Mouse (Mus musculus): ENCODE data around the gene Ttll10. TPM values are rescaled to one million over a fixed set of nuclear protein-coding genes. Genes with fewer than 3 reads are reported as not detected.

The Ttll10 gene
- not detected in 2 replicates for polyA plus RNA-seq (2015; fragmentation: Nextera tagmentation; extraction: Ambion mirVana)

GRCm38 (mm10) chr4:156059261-156059660, at the start of gene Ttll10:
Gene Ttll10 (minus strand): TSS chr4:156059414.
- Histone ChIP-seq H3K27ac (replicated peaks) (no peak within 1 kb of the TSS), H3K9ac (replicated peaks) (no peak within 1 kb of the TSS), H3K4me1 (no peaks in the 10 kb centered on the region), H3K27me3 (no peaks in the 10 kb centered on the region), H3K36me3 (no peaks in the 10 kb centered on the region), H3K9me3 (no peaks in the 10 kb centered on the region), H3K4me3 (no peak within 1 kb of the TSS), H3K4me2 (replicated peaks) (no peak within 1 kb of the TSS)
- 57% methylated on average over 5 of the region's 5 CpGs for WGBS
- ATAC-seq (replicated peaks), result no peak

GRCm38 (mm10) chr4:156103342-156103741, 44.1 kb upstream of the Ttll10 start:
- Histone ChIP-seq H3K4me1 (no peaks in the 10 kb centered on the region), H3K4me2 (replicated peaks) (no peak overlapping the region), H3K36me3 (no peaks in the 10 kb centered on the region), H3K27me3 (no peaks in the 10 kb centered on the region), H3K9ac (replicated peaks) (no peak overlapping the region), H3K4me3 (no peak overlapping the region), H3K9me3 (no peaks in the 10 kb centered on the region), H3K27ac (replicated peaks) (no peak overlapping the region)
- WGBS, result 91% methylated on average over 4 of the region's 4 CpGs
- ATAC-seq (replicated peaks), result no peak

GRCm38 (mm10) chr4:156101481-156101903, 42.3 kb upstream of the Ttll10 start:
- Histone ChIP-seq H3K36me3 (no peaks in the 10 kb centered on the region), H3K27me3 (no peaks in the 10 kb centered on the region), H3K4me3 (no peak overlapping the region), H3K27ac (replicated peaks) (no peak overlapping the region), H3K9ac (replicated peaks) (no peak overlapping the region), H3K9me3 (no peaks in the 10 kb centered on the region), H3K4me1 (no peaks in the 10 kb centered on the region), H3K4me2 (replicated peaks) (no peak overlapping the region)
- 48% methylated on average over 3 of the region's 3 CpGs for WGBS
- ATAC-seq (replicated peaks), result no peak

- H3K4me1 ChIP-seq, result no peaks in the 10 kb centered on the region
- H3K9ac ChIP-seq (replicated peaks), result no peak overlapping the region
- no peak overlapping the region for H3K27ac ChIP-seq (replicated peaks)
- no peaks in the 10 kb centered on the region for H3K9me3 ChIP-seq
- H3K27me3 ChIP-seq, result no peaks in the 10 kb centered on the region
- no peak overlapping the region for H3K4me2 ChIP-seq (replicated peaks)
- no peak overlapping the region for H3K4me3 ChIP-seq
- ATAC-seq (replicated peaks), result no peak
- no peaks in the 10 kb centered on the region for H3K36me3 ChIP-seq
- 91% methylated on average over 5 of the region's 5 CpGs for WGBS
Measured at GRCm38 (mm10) chr4:156100501-156100900, 41.3 kb upstream of the Ttll10 start.

- H3K9ac ChIP-seq (replicated peaks), result no peak overlapping the region
- 71% methylated on average over 6 of the region's 6 CpGs for WGBS
- no peak for ATAC-seq (replicated peaks)
- H3K4me2 ChIP-seq (replicated peaks), result no peak overlapping the region
- H3K4me3 ChIP-seq, result no peak overlapping the region
- H3K4me1 ChIP-seq, result no peaks in the 10 kb centered on the region
- H3K36me3 ChIP-seq, result no peaks in the 10 kb centered on the region
- H3K27me3 ChIP-seq, result no peaks in the 10 kb centered on the region
- H3K27ac ChIP-seq (replicated peaks), result no peak overlapping the region
- no peaks in the 10 kb centered on the region for H3K9me3 ChIP-seq
Measured at GRCm38 (mm10) chr4:156099427-156099826, 40.2 kb upstream of the Ttll10 start.

GRCm38 (mm10) chr4:156097770-156098366, 38.7 kb upstream of the Ttll10 start:
- H3K4me3 ChIP-seq, result no peak overlapping the region
- H3K9ac ChIP-seq (replicated peaks), result no peak overlapping the region
- H3K9me3 ChIP-seq, result no peaks in the 10 kb centered on the region
- H3K27me3 ChIP-seq, result no peaks in the 10 kb centered on the region
- H3K27ac ChIP-seq (replicated peaks), result no peak overlapping the region
- no peaks in the 10 kb centered on the region for H3K4me1 ChIP-seq
- no peaks in the 10 kb centered on the region for H3K36me3 ChIP-seq
- H3K4me2 ChIP-seq (replicated peaks), result no peak overlapping the region
- no peak for ATAC-seq (replicated peaks)
- WGBS, result 44% methylated on average over 9 of the region's 9 CpGs

- Histone ChIP-seq H3K36me3 (no peaks in the 10 kb centered on the region), H3K4me1 (no peaks in the 10 kb centered on the region), H3K27me3 (no peaks in the 10 kb centered on the region), H3K9ac (replicated peaks) (no peak overlapping the region), H3K9me3 (no peaks in the 10 kb centered on the region), H3K4me3 (no peak overlapping the region), H3K27ac (replicated peaks) (no peak overlapping the region), H3K4me2 (replicated peaks) (no peak overlapping the region)
- 100% methylated on average over 1 of the region's 1 CpGs for WGBS
- ATAC-seq (replicated peaks), result no peak
Measured at GRCm38 (mm10) chr4:156096191-156096590, 37.0 kb upstream of the Ttll10 start.

- H3K4me2 ChIP-seq (replicated peaks), result no peak overlapping the region
- ATAC-seq (replicated peaks), result no peak
- 91% methylated on average over 5 of the region's 5 CpGs for WGBS
- no peaks in the 10 kb centered on the region for H3K36me3 ChIP-seq
- H3K9me3 ChIP-seq, result no peaks in the 10 kb centered on the region
- H3K4me1 ChIP-seq, result no peaks in the 10 kb centered on the region
- H3K4me3 ChIP-seq, result no peak overlapping the region
- no peak overlapping the region for H3K27ac ChIP-seq (replicated peaks)
- no peak overlapping the region for H3K9ac ChIP-seq (replicated peaks)
- no peaks in the 10 kb centered on the region for H3K27me3 ChIP-seq
Measured at GRCm38 (mm10) chr4:156093758-156094157, 34.5 kb upstream of the Ttll10 start.

GRCm38 (mm10) chr4:156092765-156093164, 33.6 kb upstream of the Ttll10 start:
- Histone ChIP-seq H3K4me3 (no peak overlapping the region), H3K4me1 (no peaks in the 10 kb centered on the region), H3K36me3 (no peaks in the 10 kb centered on the region), H3K27me3 (no peaks in the 10 kb centered on the region), H3K4me2 (replicated peaks) (no peak overlapping the region), H3K27ac (replicated peaks) (no peak overlapping the region), H3K9ac (replicated peaks) (no peak overlapping the region), H3K9me3 (no peaks in the 10 kb centered on the region)
- no peak for ATAC-seq (replicated peaks)
- 96% methylated on average over 1 of the region's 1 CpGs for WGBS

GRCm38 (mm10) chr4:156091236-156091635, 32.0 kb upstream of the Ttll10 start:
- Histone ChIP-seq H3K4me1 (no peaks in the 10 kb centered on the region), H3K27me3 (no peaks in the 10 kb centered on the region), H3K9me3 (no peaks in the 10 kb centered on the region), H3K9ac (replicated peaks) (no peak overlapping the region), H3K27ac (replicated peaks) (no peak overlapping the region), H3K4me2 (replicated peaks) (no peak overlapping the region), H3K36me3 (no peaks in the 10 kb centered on the region), H3K4me3 (no peak overlapping the region)
- ATAC-seq (replicated peaks), result no peak
- 70% methylated on average over 1 of the region's 1 CpGs for WGBS

GRCm38 (mm10) chr4:156087398-156088087, 28.3 kb upstream of the Ttll10 start:
- H3K4me2 ChIP-seq (replicated peaks), result no peak overlapping the region
- H3K4me3 ChIP-seq, result no peak overlapping the region
- ATAC-seq (replicated peaks), result no peak
- H3K9ac ChIP-seq (replicated peaks), result no peak overlapping the region
- no peaks in the 10 kb centered on the region for H3K36me3 ChIP-seq
- no peak overlapping the region for H3K27ac ChIP-seq (replicated peaks)
- no peaks in the 10 kb centered on the region for H3K27me3 ChIP-seq
- WGBS, result 54% methylated on average over 5 of the region's 5 CpGs
- H3K9me3 ChIP-seq, result no peaks in the 10 kb centered on the region
- no peaks in the 10 kb centered on the region for H3K4me1 ChIP-seq

GRCm38 (mm10) chr4:156085256-156085655, 26.0 kb upstream of the Ttll10 start:
- WGBS, result 83% methylated on average over 8 of the region's 8 CpGs
- no peak for ATAC-seq (replicated peaks)

More at GRCm38 (mm10) chr4:156085256-156085655, 26.0 kb upstream of the Ttll10 start:
- Histone ChIP-seq H3K4me2 (replicated peaks) (no peak overlapping the region), H3K27ac (replicated peaks) (no peak overlapping the region), H3K4me1 (no peaks in the 10 kb centered on the region), H3K27me3 (no peaks in the 10 kb centered on the region), H3K9me3 (no peaks in the 10 kb centered on the region), H3K4me3 (no peak overlapping the region), H3K9ac (replicated peaks) (no peak overlapping the region), H3K36me3 (no peaks in the 10 kb centered on the region)

Measured in forebrain, embryonic 15.5 days (tissue).